Mouse (Mus musculus): ENCODE results near the gene St6galnac5. TPM values are rescaled to one million over a fixed set of nuclear protein-coding genes. Genes with fewer than 3 reads are reported as not detected.

The St6galnac5 gene
- polyA plus RNA-seq, 1 experiment from 2014 or later = 6.4 TPM

GRCm38 (mm10) chr3:152990787-152991186 is 8.7 kb upstream of the St6galnac5 start:
- Histone ChIP-seq H3K9me3 (ENCODE audit: control insufficient read depth, low read length) (no peaks in the 10 kb centered on the region), H3K27ac (ENCODE audit: low read depth, low read length) (no peak overlapping the region), H3K4me1 (replicated peaks; ENCODE audit: control insufficient read depth, insufficient read depth, low read length) (no peaks in the 10 kb centered on the region), H3K4me3 (ENCODE audit: low read depth, low read length) (no peak overlapping the region), H3K4me2 (replicated peaks; ENCODE audit: low read depth, low read length) (no peak overlapping the region), H3K36me3 (ENCODE audit: control insufficient read depth, insufficient read depth, low read length) (no peaks in the 10 kb centered on the region), H3K27me3 (ENCODE audit: control insufficient read depth, insufficient read depth, low read length) (no peaks in the 10 kb centered on the region), H3K9ac (ENCODE audit: low read depth, low read length) (no peak overlapping the region)
- ATAC-seq (ENCODE audit: low FRiP score) = no peak
- no peak for DNase-seq (ENCODE audit: low spot score)
- WGBS = 90% methylated on average over 2 of the region's 2 CpGs

DNA sequence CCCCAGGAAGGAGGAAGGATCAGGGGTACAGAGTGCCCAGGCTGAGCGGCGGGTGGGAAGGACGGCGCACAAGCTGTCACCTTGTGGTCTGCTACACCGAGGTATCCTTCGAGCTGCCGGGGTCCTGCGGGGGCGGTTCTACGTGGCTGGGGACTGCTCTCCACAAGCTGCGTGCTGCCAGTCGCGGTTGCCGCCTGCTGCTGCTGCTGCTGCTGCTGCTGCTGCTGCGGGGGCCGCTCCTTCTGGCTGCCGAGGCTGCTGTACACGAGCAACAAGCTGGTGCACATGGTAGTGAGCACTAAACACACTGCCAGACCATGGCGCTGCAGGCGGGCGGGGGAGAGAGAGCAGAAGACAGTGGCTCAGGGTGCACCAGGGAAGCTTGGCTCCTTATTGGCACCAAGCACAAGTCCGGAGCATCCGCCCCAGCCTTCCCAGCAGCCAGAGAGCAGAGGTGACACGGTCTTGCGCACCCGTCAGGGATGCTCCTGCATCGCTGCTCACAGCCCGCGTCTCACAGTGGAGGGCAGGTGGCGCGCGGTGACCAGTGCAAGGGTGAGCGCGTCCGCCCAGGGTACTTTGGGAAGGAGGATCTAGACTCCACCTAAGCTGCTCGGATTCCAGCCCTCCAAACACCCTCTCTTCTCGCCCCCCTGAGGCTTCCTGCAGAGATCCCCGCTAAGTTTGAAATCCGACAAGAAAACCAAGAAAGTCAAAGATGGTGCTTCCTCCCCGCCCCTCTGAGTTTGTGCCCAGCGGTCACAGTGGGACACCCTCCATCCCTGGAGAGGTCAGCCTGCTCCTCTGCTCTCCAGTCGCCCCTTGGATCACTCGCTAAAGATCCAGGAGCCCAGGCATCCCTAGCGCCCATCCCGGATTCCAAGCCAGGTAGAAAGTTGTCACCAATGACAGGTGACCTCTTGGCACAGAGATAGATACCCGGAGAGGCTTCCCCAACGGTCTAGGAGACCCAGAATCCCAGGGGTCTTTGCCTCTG is 770 bp downstream of the St6galnac5 start:
- Histone ChIP-seq H3K27ac (ENCODE audit: low read depth, low read length) (no peak overlapping the region), H3K36me3 (ENCODE audit: control insufficient read depth, insufficient read depth, low read length) (no peaks in the 10 kb centered on the region), H3K4me1 (replicated peaks; ENCODE audit: control insufficient read depth, insufficient read depth, low read length) (no peaks in the 10 kb centered on the region; the same call in 1 of the 2 replicates), H3K4me2 (replicated peaks; ENCODE audit: low read depth, low read length) (peak overlapping the region; percentile 86), H3K9me3 (ENCODE audit: control insufficient read depth, low read length) (no peaks in the 10 kb centered on the region), H3K27me3 (ENCODE audit: control insufficient read depth, insufficient read depth, low read length) (peaks cover 4% of the 10 kb centered on the region), H3K9ac (ENCODE audit: low read depth, low read length) (peak overlapping the region; percentile 62), H3K4me3 (ENCODE audit: low read depth, low read length) (peak overlapping the region; percentile 56)
- ATAC-seq (ENCODE audit: low FRiP score) = peak; percentile 79
- peak; percentile 59 for DNase-seq (ENCODE audit: low spot score)
- under 1% methylated on average over 47 of the region's 47 CpGs for WGBS

DNA sequence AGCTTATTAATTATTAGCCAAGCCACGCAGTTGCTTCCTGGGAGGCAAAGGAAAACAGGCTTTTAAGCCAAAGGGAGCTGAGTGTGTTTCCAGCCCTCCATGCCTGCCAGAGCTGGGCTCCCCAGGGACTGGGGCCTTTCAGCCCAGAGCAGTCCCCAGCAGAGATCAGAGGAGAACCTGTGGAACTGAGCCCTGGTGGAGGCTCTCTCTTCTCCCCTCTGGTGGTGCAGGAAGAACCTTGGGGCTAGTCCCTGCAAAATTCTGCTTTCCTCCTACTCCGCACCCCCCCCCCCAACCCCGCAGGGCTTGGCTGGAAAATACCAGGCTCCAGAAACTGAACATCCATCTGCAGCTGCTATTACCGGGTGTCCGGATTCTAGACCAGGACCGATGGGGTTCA is 1.6 kb downstream of the St6galnac5 start:
- peak overlapping the region; percentile 62 for H3K9ac ChIP-seq (ENCODE audit: low read depth, low read length)
- 3% methylated on average over 5 of the region's 6 CpGs for WGBS
- H3K4me2 ChIP-seq (replicated peaks; ENCODE audit: low read depth, low read length) = peak overlapping the region; percentile 86
- no peaks in the 10 kb centered on the region; the same call in 1 of the 2 replicates for H3K4me1 ChIP-seq (replicated peaks; ENCODE audit: control insufficient read depth, insufficient read depth, low read length)
- ATAC-seq (ENCODE audit: low FRiP score) (no peak), DNase-seq (ENCODE audit: low spot score) (peak; percentile 36)
- H3K27me3 ChIP-seq (ENCODE audit: control insufficient read depth, insufficient read depth, low read length) = peaks cover 4% of the 10 kb centered on the region
- H3K9me3 ChIP-seq (ENCODE audit: control insufficient read depth, low read length) = no peaks in the 10 kb centered on the region
- no peak overlapping the region for H3K27ac ChIP-seq (ENCODE audit: low read depth, low read length)
- H3K4me3 ChIP-seq (ENCODE audit: low read depth, low read length) = peak overlapping the region; percentile 56
- H3K36me3 ChIP-seq (ENCODE audit: control insufficient read depth, insufficient read depth, low read length) = no peaks in the 10 kb centered on the region

GRCm38 (mm10) chr3:152979481-152980092 is 2.5 kb downstream of the St6galnac5 start:
- Histone ChIP-seq H3K36me3 (ENCODE audit: control insufficient read depth, insufficient read depth, low read length) (no peaks in the 10 kb centered on the region), H3K27ac (ENCODE audit: low read depth, low read length) (no peak overlapping the region), H3K27me3 (ENCODE audit: control insufficient read depth, insufficient read depth, low read length) (peaks cover 4% of the 10 kb centered on the region), H3K4me1 (replicated peaks; ENCODE audit: control insufficient read depth, insufficient read depth, low read length) (no peaks in the 10 kb centered on the region; the same call in 1 of the 2 replicates), H3K4me2 (replicated peaks; ENCODE audit: low read depth, low read length) (no peak overlapping the region), H3K9me3 (ENCODE audit: control insufficient read depth, low read length) (no peaks in the 10 kb centered on the region), H3K4me3 (ENCODE audit: low read depth, low read length) (no peak overlapping the region), H3K9ac (ENCODE audit: low read depth, low read length) (no peak overlapping the region)
- 78% methylated on average over 11 of the region's 11 CpGs for WGBS
- DNase-seq (ENCODE audit: low spot score) (no peak), ATAC-seq (ENCODE audit: low FRiP score) (no peak)

DNA sequence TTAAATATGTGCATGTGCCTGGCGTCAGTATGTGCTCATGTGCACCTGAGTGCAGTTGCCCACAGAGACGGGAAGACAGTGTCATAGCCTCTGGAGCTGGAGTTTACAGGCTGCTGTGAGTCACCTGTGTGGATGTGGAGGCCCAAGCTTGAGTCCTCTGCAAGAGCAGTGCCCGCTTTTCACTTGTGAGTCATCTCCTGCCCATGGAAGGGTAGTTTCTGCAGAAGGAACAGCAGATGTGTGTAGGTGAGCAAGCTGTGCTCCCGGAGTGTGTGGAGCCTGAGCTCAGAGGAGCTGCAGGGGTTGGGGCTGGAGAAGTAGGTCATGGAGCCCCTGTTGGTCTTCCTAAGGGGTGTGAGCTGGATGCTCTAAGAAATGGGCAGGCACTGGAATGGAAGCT is 10.7 kb downstream of the St6galnac5 start:
- no peaks in the 10 kb centered on the region for H3K9me3 ChIP-seq (ENCODE audit: control insufficient read depth, low read length)
- H3K36me3 ChIP-seq (ENCODE audit: control insufficient read depth, insufficient read depth, low read length) = no peaks in the 10 kb centered on the region
- H3K27ac ChIP-seq (ENCODE audit: low read depth, low read length) = no peak overlapping the region
- WGBS = 92% methylated on average over 4 of the region's 4 CpGs
- no peak for DNase-seq (ENCODE audit: low spot score)
- no peak overlapping the region for H3K4me2 ChIP-seq (replicated peaks; ENCODE audit: low read depth, low read length)
- no peak overlapping the region for H3K9ac ChIP-seq (ENCODE audit: low read depth, low read length)
- no peaks in the 10 kb centered on the region for H3K27me3 ChIP-seq (ENCODE audit: control insufficient read depth, insufficient read depth, low read length)
- no peak overlapping the region for H3K4me3 ChIP-seq (ENCODE audit: low read depth, low read length)
- H3K4me1 ChIP-seq (replicated peaks; ENCODE audit: control insufficient read depth, insufficient read depth, low read length) = no peaks in the 10 kb centered on the region; the same call in 1 of the 2 replicates
- no peak for ATAC-seq (ENCODE audit: low FRiP score)

GRCm38 (mm10) chr3:152969774-152970347 is 12.2 kb downstream of the St6galnac5 start:
- 77% methylated on average over 16 of the region's 16 CpGs for WGBS
- Histone ChIP-seq H3K9me3 (ENCODE audit: control insufficient read depth, low read length) (no peaks in the 10 kb centered on the region), H3K4me3 (ENCODE audit: low read depth, low read length) (no peak overlapping the region), H3K9ac (ENCODE audit: low read depth, low read length) (no peak overlapping the region), H3K4me2 (replicated peaks; ENCODE audit: low read depth, low read length) (no peak overlapping the region), H3K4me1 (replicated peaks; ENCODE audit: control insufficient read depth, insufficient read depth, low read length) (no peaks in the 10 kb centered on the region), H3K27me3 (ENCODE audit: control insufficient read depth, insufficient read depth, low read length) (no peaks in the 10 kb centered on the region), H3K36me3 (ENCODE audit: control insufficient read depth, insufficient read depth, low read length) (no peaks in the 10 kb centered on the region), H3K27ac (ENCODE audit: low read depth, low read length) (no peak overlapping the region)
- DNase-seq (ENCODE audit: low spot score) (no peak), ATAC-seq (ENCODE audit: low FRiP score) (no peak)

DNA sequence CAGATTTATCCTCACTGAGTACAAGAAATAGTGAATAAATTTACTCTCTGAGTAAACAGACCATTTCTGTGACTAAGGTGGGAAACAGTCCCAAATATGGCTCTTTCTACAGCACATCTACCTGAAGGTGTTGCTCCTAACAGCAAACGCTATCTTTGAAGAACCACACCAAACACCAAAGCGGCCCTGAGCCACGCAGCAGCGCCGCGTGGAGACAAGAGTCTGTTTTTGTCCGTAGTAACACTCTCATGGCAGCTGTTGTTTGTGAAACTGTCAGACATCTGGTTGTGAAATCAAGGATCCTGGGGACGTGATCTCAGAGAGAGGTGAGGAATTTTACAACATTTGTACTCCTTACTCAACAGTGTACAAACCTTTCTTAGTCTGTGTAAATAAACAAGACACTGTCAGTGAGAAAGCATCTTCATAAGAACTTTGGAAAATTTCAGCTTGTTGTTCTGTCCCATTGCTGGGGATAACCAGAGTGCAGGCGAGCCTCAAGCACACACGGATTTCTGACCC is 20.1 kb downstream of the St6galnac5 start:
- Histone ChIP-seq H3K36me3 (ENCODE audit: control insufficient read depth, insufficient read depth, low read length) (no peaks in the 10 kb centered on the region), H3K27me3 (ENCODE audit: control insufficient read depth, insufficient read depth, low read length) (no peaks in the 10 kb centered on the region), H3K9ac (ENCODE audit: low read depth, low read length) (no peak overlapping the region), H3K27ac (ENCODE audit: low read depth, low read length) (no peak overlapping the region), H3K4me3 (ENCODE audit: low read depth, low read length) (no peak overlapping the region), H3K4me2 (replicated peaks; ENCODE audit: low read depth, low read length) (no peak overlapping the region), H3K9me3 (ENCODE audit: control insufficient read depth, low read length) (no peaks in the 10 kb centered on the region), H3K4me1 (replicated peaks; ENCODE audit: control insufficient read depth, insufficient read depth, low read length) (no peaks in the 10 kb centered on the region)
- ATAC-seq (ENCODE audit: low FRiP score) (no peak), DNase-seq (ENCODE audit: low spot score) (no peak)
- 77% methylated on average over 10 of the region's 10 CpGs for WGBS

GRCm38 (mm10) chr3:152958358-152959150 is 23.5 kb downstream of the St6galnac5 start:
- Histone ChIP-seq H3K36me3 (ENCODE audit: control insufficient read depth, insufficient read depth, low read length) (no peaks in the 10 kb centered on the region), H3K9ac (ENCODE audit: low read depth, low read length) (no peak overlapping the region)
- WGBS = 76% methylated on average over 11 of the region's 11 CpGs

More at GRCm38 (mm10) chr3:152958358-152959150, 23.5 kb downstream of the St6galnac5 start:
- H3K27me3 ChIP-seq (ENCODE audit: control insufficient read depth, insufficient read depth, low read length) = no peaks in the 10 kb centered on the region
- no peaks in the 10 kb centered on the region for H3K4me1 ChIP-seq (replicated peaks; ENCODE audit: control insufficient read depth, insufficient read depth, low read length)
- H3K27ac ChIP-seq (ENCODE audit: low read depth, low read length) = no peak overlapping the region
- no peak overlapping the region for H3K4me3 ChIP-seq (ENCODE audit: low read depth, low read length)
- no peak overlapping the region for H3K4me2 ChIP-seq (replicated peaks; ENCODE audit: low read depth, low read length)
- DNase-seq (ENCODE audit: low spot score) = peak; percentile 79
- ATAC-seq (ENCODE audit: low FRiP score) = no peak
- no peaks in the 10 kb centered on the region for H3K9me3 ChIP-seq (ENCODE audit: control insufficient read depth, low read length)
